Mouse (Mus musculus) stomach, embryonic 15.5 days (tissue): ENCODE data around the gene Asb3. TPM values are rescaled to one million over a fixed set of nuclear protein-coding genes. Genes with fewer than 3 reads are reported as not detected.
"Not testable (repeated sequence)": the region's sequence is repeated elsewhere in the genome, so short reads cannot be mapped to it uniquely, and the experiment has no call there.

ENCODE experiments used
- ATAC-seq: fragments of 200-750 bp; cut with Nextera tagmentation; 2 replicates; pipeline ENCODE4 v1.8.0; 2017; ENCODE audit warnings: low read depth, moderate number of reproducible peaks, moderate TSS enrichment; ENCODE audit not compliant: insufficient read depth, low FRiP score
- H3K27ac ChIP-seq: fragments of 300-500 bp; sonication (generic); 2 replicates; pipeline ENCODE4 v1.5.1; 2015; ENCODE audit warnings: mild to moderate bottlenecking, inconsistent platforms
- H3K27me3 ChIP-seq: fragments of 300-500 bp; sonication (generic); replicated peaks from 2 replicates; pipeline ENCODE4 v1.6.1; 2015; ENCODE audit warnings: inconsistent platforms
- H3K36me3 ChIP-seq: fragments of 300-500 bp; sonication (generic); 2 replicates; pipeline ENCODE4 v1.6.1; 2015; ENCODE audit warnings: inconsistent platforms
- H3K4me1 ChIP-seq: fragments of 300-500 bp; sonication (generic); 2 replicates; pipeline ENCODE4 v1.6.1; 2015; ENCODE audit warnings: inconsistent platforms
- H3K4me2 ChIP-seq: fragments of 300-500 bp; sonication (generic); 2 replicates; pipeline ENCODE4 v1.6.1; 2015; ENCODE audit warnings: mild to moderate bottlenecking, inconsistent platforms
- H3K4me3 ChIP-seq: fragments of 300-500 bp; sonication (generic); replicated peaks from 2 replicates; pipeline ENCODE4 v1.5.1; 2015; ENCODE audit warnings: inconsistent platforms
- H3K9ac ChIP-seq: fragments of 300-500 bp; sonication (generic); 2 replicates; pipeline ENCODE4 v1.6.1; 2015; ENCODE audit warnings: inconsistent platforms
- H3K9me3 ChIP-seq: fragments of 300-500 bp; sonication (generic); 2 replicates; pipeline ENCODE4 v1.6.1; 2016; ENCODE audit warnings: inconsistent platforms
- WGBS: fragments of 180-500 bp; shearing (Covaris S2); methylation state at CpG from one replicate; pipeline ENCODE4 v1.1.7; 2015; 5-methylcytosine and 5-hydroxymethylcytosine counted together
- polyA plus RNA-seq: library from polyadenylated mRNA; unstranded; fragments of >200 nt; fragmentation: Nextera tagmentation; extraction: Ambion mirVana; gene quantifications from 2 replicates; pipeline ENCODE4 v1.2.1, GENCODE M21; 2015

Gene Asb3
- polyA plus RNA-seq, 1 experiment from 2014 or later, result 25.9 TPM

DNA sequence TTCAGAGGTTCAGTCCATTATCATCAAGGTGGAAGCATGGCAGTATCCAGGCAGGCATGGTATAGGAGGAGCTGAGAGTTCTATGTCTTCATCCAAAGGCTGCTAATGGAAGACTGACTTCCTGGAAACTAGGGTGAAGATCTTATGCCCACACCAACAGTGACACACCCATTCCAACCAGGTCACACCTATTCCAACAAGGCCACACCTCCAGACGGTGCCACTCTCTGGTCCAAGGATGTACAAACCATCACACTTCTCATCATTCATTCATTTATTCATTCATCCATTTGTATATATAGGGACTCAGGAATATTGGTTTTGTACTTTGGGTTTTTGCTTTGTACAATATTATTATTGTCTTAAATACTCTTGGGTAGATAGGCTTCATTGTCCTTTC is 124.5 kb downstream of the Asb3 start:
- not testable (repeated sequence) for H3K9me3 ChIP-seq, H3K4me3 ChIP-seq, H3K4me1 ChIP-seq, H3K9ac ChIP-seq, H3K36me3 ChIP-seq, H3K27ac ChIP-seq, H3K27me3 ChIP-seq, ATAC-seq, H3K4me2 ChIP-seq
- WGBS, result 88% methylated on average over 1 of the region's 1 CpGs

- not testable (repeated sequence) for H3K27ac ChIP-seq, H3K4me3 ChIP-seq, H3K9me3 ChIP-seq, H3K4me2 ChIP-seq, H3K27me3 ChIP-seq, H3K36me3 ChIP-seq, H3K4me1 ChIP-seq, ATAC-seq, H3K9ac ChIP-seq
- WGBS, result 75% methylated on average over 15 of the region's 15 CpGs
These were observed 132.2 kb downstream of the Asb3 start for GRCm38 (mm10) chr11:31017466-31017865.

DNA sequence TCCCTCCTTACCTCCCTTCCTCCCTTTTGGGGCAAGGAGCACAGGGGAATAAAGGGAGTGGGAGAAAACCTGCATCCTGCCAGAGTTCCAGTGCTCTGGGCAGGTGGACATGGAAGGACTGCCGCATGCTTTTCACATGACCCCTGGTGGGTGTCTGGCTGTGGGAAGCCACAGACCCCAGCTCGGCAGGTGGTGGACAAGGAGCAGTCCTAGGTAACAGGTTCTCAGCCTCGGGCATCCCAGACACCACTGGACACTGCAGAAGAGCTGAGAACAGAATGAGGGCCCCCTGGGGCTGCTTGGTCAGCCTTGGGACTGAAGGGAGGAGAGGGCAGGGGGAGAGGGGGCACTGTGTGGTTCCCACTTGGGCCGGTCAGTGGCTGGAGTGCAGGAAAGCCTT is 149.7 kb downstream of the Asb3 start:
- 94% methylated on average over 4 of the region's 4 CpGs for WGBS
- Histone ChIP-seq H3K9ac (no peak overlapping the region), H3K9me3 (no peaks in the 10 kb centered on the region), H3K4me3 (no peak overlapping the region), H3K27ac (no peak overlapping the region), H3K27me3 (no peaks in the 10 kb centered on the region), H3K4me1 (no peaks in the 10 kb centered on the region), H3K4me2 (no peak overlapping the region), H3K36me3 (peaks cover 10% of the 10 kb centered on the region; the same call in 1 of the 2 replicates)
- ATAC-seq, result no peak

DNA sequence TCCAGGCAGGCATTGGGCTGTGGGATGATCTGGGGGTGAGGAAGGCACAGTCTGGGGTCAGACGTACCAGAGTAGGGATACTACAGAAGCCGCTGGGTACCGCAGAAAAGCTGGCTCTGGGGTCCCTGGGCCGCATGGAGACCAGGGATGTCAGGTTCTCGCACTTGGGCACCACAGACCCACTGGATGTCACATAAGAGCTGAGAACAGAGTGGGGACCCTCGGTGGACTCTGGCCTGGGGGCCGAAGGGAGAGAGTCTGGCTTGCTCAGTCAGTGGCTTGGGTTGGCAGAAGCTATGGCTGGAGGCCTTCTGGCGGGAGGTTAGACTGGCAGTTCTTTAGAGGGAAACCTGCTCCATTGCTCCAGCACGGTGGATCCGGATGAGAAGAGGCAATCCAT is 204.8 kb downstream of the Asb3 start:
- ATAC-seq, result no peak
- H3K4me3 ChIP-seq, result no peak overlapping the region
- no peaks in the 10 kb centered on the region for H3K4me1 ChIP-seq
- no peaks in the 10 kb centered on the region for H3K27me3 ChIP-seq
- no peak overlapping the region for H3K27ac ChIP-seq
- H3K9me3 ChIP-seq, result no peaks in the 10 kb centered on the region
- H3K4me2 ChIP-seq, result no peak overlapping the region
- 93% methylated on average over 10 of the region's 10 CpGs for whole genome bisulfite sequencing
- H3K36me3 ChIP-seq, result no peaks in the 10 kb centered on the region
- no peak overlapping the region for H3K9ac ChIP-seq

GRCm38 (mm10) chr11:31090478-31090978 is 205.3 kb downstream of the Asb3 start:
- no peak for ATAC-seq
- Histone ChIP-seq H3K4me1 (no peaks in the 10 kb centered on the region), H3K27me3 (no peaks in the 10 kb centered on the region), H3K4me2 (no peak overlapping the region), H3K9ac (no peak overlapping the region), H3K27ac (no peak overlapping the region), H3K36me3 (no peaks in the 10 kb centered on the region), H3K9me3 (no peaks in the 10 kb centered on the region), H3K4me3 (no peak overlapping the region)
- WGBS, result 90% methylated on average over 3 of the region's 3 CpGs

GRCm38 (mm10) chr11:31099519-31099918 is 214.3 kb downstream of the Asb3 start:
- not testable (repeated sequence) for ATAC-seq, H3K9ac ChIP-seq, H3K36me3 ChIP-seq

DNA sequence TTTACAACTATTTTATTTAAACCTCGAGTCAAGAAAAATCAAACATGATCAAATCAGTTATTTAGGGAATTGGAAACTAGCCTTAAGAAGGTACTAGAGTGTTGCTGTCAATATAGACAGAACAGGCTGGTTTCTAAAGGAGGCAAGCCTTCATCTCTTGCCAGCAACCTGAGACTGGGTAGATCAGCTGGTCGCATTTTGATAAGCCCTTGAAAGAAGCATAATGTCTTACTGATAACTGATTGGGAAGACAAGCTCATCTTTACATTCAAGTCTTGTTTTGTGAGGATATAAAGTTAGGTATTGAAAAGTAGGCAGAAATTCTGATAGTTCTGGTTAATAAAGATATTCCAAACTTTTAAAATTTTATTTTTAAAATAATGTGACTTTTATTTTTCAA is 217.0 kb downstream of the Asb3 start:
- Histone ChIP-seq H3K4me3 (no peak overlapping the region), H3K4me1 (no peaks in the 10 kb centered on the region), H3K27me3 (no peaks in the 10 kb centered on the region), H3K36me3 (no peaks in the 10 kb centered on the region), H3K27ac (no peak overlapping the region), H3K4me2 (no peak overlapping the region), H3K9ac (no peak overlapping the region), H3K9me3 (no peaks in the 10 kb centered on the region)
- ATAC-seq, result no peak
- 78% methylated on average over 2 of the region's 2 CpGs for WGBS

More at GRCm38 (mm10) chr11:31099519-31099918, 214.3 kb downstream of the Asb3 start:
- H3K4me2 ChIP-seq, H3K27me3 ChIP-seq, H3K27ac ChIP-seq, H3K9me3 ChIP-seq, H3K4me3 ChIP-seq, H3K4me1 ChIP-seq: not testable (repeated sequence)

DNA sequence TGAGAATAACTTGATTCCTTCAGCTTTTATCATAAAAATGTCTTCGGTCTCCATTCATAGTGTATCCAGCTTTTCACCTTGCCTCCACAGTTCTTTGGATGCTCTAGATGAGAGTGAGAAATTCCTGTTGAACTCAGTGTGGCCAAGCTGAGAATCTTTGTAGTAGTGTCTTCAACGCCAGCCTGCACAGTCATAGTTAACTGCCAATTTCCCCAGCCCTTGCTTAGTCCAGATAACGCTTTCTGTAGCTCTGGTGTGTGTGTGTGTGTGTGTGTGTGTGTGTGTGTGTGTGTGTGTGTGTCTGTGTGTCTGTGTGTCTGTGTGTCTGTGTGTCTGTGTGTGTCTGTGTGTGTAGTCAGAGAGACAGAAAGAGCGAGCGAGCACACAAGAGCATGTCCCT is 220.1 kb downstream of the Asb3 start:
- Histone ChIP-seq H3K9ac (no peak overlapping the region), H3K27me3 (no peaks in the 10 kb centered on the region), H3K27ac (no peak overlapping the region), H3K9me3 (no peaks in the 10 kb centered on the region), H3K36me3 (no peaks in the 10 kb centered on the region), H3K4me1 (no peaks in the 10 kb centered on the region), H3K4me2 (no peak overlapping the region), H3K4me3 (no peak overlapping the region)
- no peak for ATAC-seq
- WGBS, result 88% methylated on average over 5 of the region's 5 CpGs

GRCm38 (mm10) chr11:31126964-31127363 is 241.7 kb downstream of the Asb3 start:
- H3K9me3 ChIP-seq, H3K27me3 ChIP-seq, ATAC-seq, H3K36me3 ChIP-seq, H3K4me1 ChIP-seq, H3K4me3 ChIP-seq, H3K27ac ChIP-seq, H3K4me2 ChIP-seq, H3K9ac ChIP-seq: not testable (repeated sequence)
- 72% methylated on average over 1 of the region's 1 CpGs for WGBS

- H3K4me1 ChIP-seq, H3K9ac ChIP-seq, H3K27ac ChIP-seq, H3K27me3 ChIP-seq, ATAC-seq, H3K9me3 ChIP-seq, H3K36me3 ChIP-seq, H3K4me2 ChIP-seq, H3K4me3 ChIP-seq: not testable (repeated sequence)
- WGBS, result 59% methylated on average over 4 of the region's 4 CpGs
These were observed 248.5 kb downstream of the Asb3 start for GRCm38 (mm10) chr11:31133726-31134125.

- not testable (repeated sequence) for H3K4me1 ChIP-seq, H3K36me3 ChIP-seq, H3K4me3 ChIP-seq, H3K9ac ChIP-seq, H3K27me3 ChIP-seq, H3K4me2 ChIP-seq, H3K27ac ChIP-seq, H3K9me3 ChIP-seq, ATAC-seq
- WGBS, result 73% methylated on average over 1 of the region's 1 CpGs
These were observed 249.6 kb downstream of the Asb3 start for GRCm38 (mm10) chr11:31134824-31135223.

GRCm38 (mm10) chr11:31138394-31138793 is 253.2 kb downstream of the Asb3 start:
- H3K9ac ChIP-seq, H3K4me1 ChIP-seq, H3K36me3 ChIP-seq, ATAC-seq, H3K4me3 ChIP-seq, H3K4me2 ChIP-seq, H3K27me3 ChIP-seq, H3K9me3 ChIP-seq, H3K27ac ChIP-seq: not testable (repeated sequence)
- WGBS, result 73% methylated on average over 1 of the region's 1 CpGs
